Mouse (Mus musculus) intestine, embryonic 14.5 days (tissue): Measurements from ENCODE around the gene Gm39115. TPM values are rescaled to one million over a fixed set of nuclear protein-coding genes. Genes with fewer than 3 reads are reported as not detected.

Experiments
- polyA plus RNA-seq: library from polyadenylated mRNA; unstranded; fragments of >200 nt; fragmentation: Nextera tagmentation; extraction: Ambion mirVana; gene quantifications from 2 replicates; pipeline ENCODE4 v1.2.1, GENCODE M21; 2014

Gene Gm39115
- polyA plus RNA-seq, 1 experiment from 2014 or later: not detected

Other genes starting within 250 kb of the Gm39115 start
- 47.4 and 48.1 TPM in 2 replicates for gene Tollip, start 217.5 kb downstream of the Gm39115 start, polyA plus RNA-seq
- 2.1 and 2.2 TPM in 2 replicates for gene Brsk2, start 186.3 kb downstream of the Gm39115 start, polyA plus RNA-seq
- 63.0 and 64.8 TPM in 2 replicates for gene Mob2, start 75.0 kb downstream of the Gm39115 start, polyA plus RNA-seq
- gene Dusp8, start 40.2 kb downstream of the Gm39115 start, polyA plus RNA-seq: 8.1 and 8.8 TPM in 2 replicates
- not detected in 2 replicates for gene Gm45618, start 15.3 kb downstream of the Gm39115 start, polyA plus RNA-seq
- gene Gm45337, start 8.6 kb upstream of the Gm39115 start, polyA plus RNA-seq: not detected in 2 replicates
- not detected in 2 replicates for gene Gm29735, start 21.1 kb upstream of the Gm39115 start, polyA plus RNA-seq
- not detected in 2 replicates for gene Gm4553, start 29.7 kb upstream of the Gm39115 start, polyA plus RNA-seq
- gene Krtap5-2, start 40.0 kb upstream of the Gm39115 start, polyA plus RNA-seq: not detected in 2 replicates
- gene Gm10153, start 54.4 kb upstream of the Gm39115 start, polyA plus RNA-seq: not detected in 2 replicates
- gene Krtap5-3, start 65.3 kb upstream of the Gm39115 start, polyA plus RNA-seq: not detected in 2 replicates
- not detected in 2 replicates for gene Gm7579, start 75.8 kb upstream of the Gm39115 start, polyA plus RNA-seq
- gene Krtap5-5, start 93.9 kb upstream of the Gm39115 start, polyA plus RNA-seq: not detected in 2 replicates
- not detected in 2 replicates for gene Gm40460, start 105.0 kb upstream of the Gm39115 start, polyA plus RNA-seq
- gene Gm2431, start 122.3 kb upstream of the Gm39115 start, polyA plus RNA-seq: not detected in 2 replicates
- gene Gm4559, start 138.3 kb upstream of the Gm39115 start, polyA plus RNA-seq: not detected in 2 replicates
- gene Krtap5-1, start 161.1 kb upstream of the Gm39115 start, polyA plus RNA-seq: 0.42 TPM in 1 of 2 replicates, not detected in the other
- not detected in 2 replicates for gene Krtap5-4, start 167.5 kb upstream of the Gm39115 start, polyA plus RNA-seq
- gene Ifitm10, start 237.7 kb upstream of the Gm39115 start, polyA plus RNA-seq: 1.7 and 2.1 TPM in 2 replicates
- 0.54 TPM in 1 of 2 replicates, not detected in the other for gene Gm49369, start 246.6 kb upstream of the Gm39115 start, polyA plus RNA-seq